Mouse (Mus musculus) frontal cortex, adult 2 months (tissue): ENCODE data around the gene Tcam1. TPM values are rescaled to one million over a fixed set of nuclear protein-coding genes. Genes with fewer than 3 reads are reported as not detected.

ENCODE experiments used
- DNase-seq, 2 experiments: peaks; one replicate each; pipeline ENCODE4 v3.0.0; 2022; ENCODE audit warnings: low spot score in 1 of 2; ENCODE audit errors: extremely low spot score in 1 of 2
- polyA plus RNA-seq: library from polyadenylated mRNA; depleted of rRNA; stranded (reverse); fragments of >200 nt; gene quantifications from 2 replicates; pipeline ENCODE4 v1.2.3, GENCODE M21; 2012

Gene Tcam1
- polyA plus RNA-seq, 1 experiment: 0.28 TPM

GRCm38 (mm10) chr11:106272644-106273310, 3.7 kb upstream of the Tcam1 start, which contains the start of gene Smarcd2:
Gene Smarcd2, minus strand, starts transcription at chr11:106272972.
- DNase-seq: peak; percentile 98 to 99

GRCm38 (mm10) chr11:106273311-106273684, 3.2 kb upstream of the Tcam1 start:
- DNase-seq: no peak

- DNase-seq: no peak
These were observed 2.7 kb upstream of the Tcam1 start for GRCm38 (mm10) chr11:106273811-106274210.

GRCm38 (mm10) chr11:106274374-106274773, 2.1 kb upstream of the Tcam1 start:
- DNase-seq: no peak

- DNase-seq: no peak
These were observed 1.5 kb upstream of the Tcam1 start for GRCm38 (mm10) chr11:106274971-106275411.

GRCm38 (mm10) chr11:106282452-106282851, 6.0 kb downstream of the Tcam1 start:
- no peak for DNase-seq

GRCm38 (mm10) chr11:106283371-106283770, 6.9 kb downstream of the Tcam1 start:
- DNase-seq: no peak

- DNase-seq: no peak
These were observed 7.7 kb downstream of the Tcam1 start for GRCm38 (mm10) chr11:106284126-106284525.

- DNase-seq: no peak
These were observed 9.7 kb downstream of the Tcam1 start for GRCm38 (mm10) chr11:106286206-106286605.

- no peak for DNase-seq
These were observed 10.5 kb downstream of the Tcam1 start for GRCm38 (mm10) chr11:106286987-106287386.

GRCm38 (mm10) chr11:106289369-106289768, 12.9 kb downstream of the Tcam1 start:
- no peak for DNase-seq

- DNase-seq: no peak
These were observed 13.9 kb downstream of the Tcam1 start for GRCm38 (mm10) chr11:106290376-106290775.

GRCm38 (mm10) chr11:106291861-106292260, 15.4 kb downstream of the Tcam1 start:
- no peak for DNase-seq

GRCm38 (mm10) chr11:106301765-106302164, 25.3 kb downstream of the Tcam1 start, which contains the start of gene Gh:
Gene Gh, minus strand, starts transcription at chr11:106301865.
- no peak for DNase-seq

- DNase-seq: peak in 1 of 2 experiments; percentile 71
These were observed 26.2 kb downstream of the Tcam1 start for GRCm38 (mm10) chr11:106302634-106303033.

GRCm38 (mm10) chr11:106305348-106306064, 29.0 kb downstream of the Tcam1 start:
- no peak for DNase-seq

- DNase-seq: no peak
These were observed 29.6 kb downstream of the Tcam1 start for GRCm38 (mm10) chr11:106306065-106306385.

- DNase-seq: no peak
These were observed 30.3 kb downstream of the Tcam1 start for GRCm38 (mm10) chr11:106306758-106307157.

GRCm38 (mm10) chr11:106307432-106307831, 31.0 kb downstream of the Tcam1 start:
- DNase-seq: no peak

- no peak for DNase-seq
These were observed 31.7 kb downstream of the Tcam1 start for GRCm38 (mm10) chr11:106308162-106308561.

GRCm38 (mm10) chr11:106310123-106310522, 33.7 kb downstream of the Tcam1 start:
- DNase-seq: no peak

GRCm38 (mm10) chr11:106313533-106313932, 37.1 kb downstream of the Tcam1 start:
- no peak for DNase-seq
